Mouse (Mus musculus) lung, postnatal 0 days (tissue): ENCODE data around the gene Mlc1. TPM values are rescaled to one million over a fixed set of nuclear protein-coding genes. Genes with fewer than 3 reads are reported as not detected.

ENCODE experiments used
- ATAC-seq: fragments of 200-750 bp; cut with Nextera tagmentation; 2 replicates; pipeline ENCODE4 v1.8.0; 2017; ENCODE audit warnings: moderate library complexity
- DNase-seq: peaks from one replicate; pipeline ENCODE4 v3.0.0-alpha.2; 2016; ENCODE audit warnings: low spot score
- H3K27ac ChIP-seq: fragments of 300-500 bp; sonication (generic); 2 replicates; pipeline ENCODE4 v1.5.1; 2014; ENCODE audit warnings: antibody characterized with exemption, mild to moderate bottlenecking, low read length, mixed read lengths
- H3K27me3 ChIP-seq: fragments of 300-500 bp; sonication (generic); replicated peaks from 2 replicates; pipeline ENCODE4 v1.6.1; 2014; ENCODE audit warnings: low read length, mixed read lengths; ENCODE audit not compliant: insufficient read depth
- H3K36me3 ChIP-seq: fragments of 300-500 bp; sonication (generic); 2 replicates; pipeline ENCODE4 v1.6.1; 2014; ENCODE audit warnings: low read length, mixed read lengths; ENCODE audit not compliant: insufficient read depth
- H3K4me1 ChIP-seq: fragments of 300-500 bp; sonication (generic); 2 replicates; pipeline ENCODE4 v1.6.1; 2014; ENCODE audit warnings: antibody characterized with exemption, low read depth, low read length, mixed read lengths; ENCODE audit not compliant: insufficient read depth
- H3K4me2 ChIP-seq: fragments of 300-500 bp; sonication (generic); replicated peaks from 2 replicates; pipeline ENCODE4 v1.6.1; 2014; ENCODE audit warnings: low read depth, mild to moderate bottlenecking, low read length, moderate library complexity, mixed read lengths
- H3K4me3 ChIP-seq: fragments of 300-500 bp; sonication (generic); 2 replicates; pipeline ENCODE4 v1.5.1; 2014; ENCODE audit warnings: low read depth, low read length
- H3K9ac ChIP-seq: fragments of 300-500 bp; sonication (generic); replicated peaks from 2 replicates; pipeline ENCODE4 v1.6.1; 2014; ENCODE audit warnings: low read depth, mild to moderate bottlenecking
- H3K9me3 ChIP-seq: fragments of 300-500 bp; sonication (generic); 2 replicates; pipeline ENCODE4 v1.6.1; 2016; ENCODE audit warnings: low read length, mixed read lengths
- CTCF ChIP-seq: IDR thresholded peaks from 2 replicates; pipeline ENCODE4 v1.5.1; 2016; ENCODE audit warnings: antibody characterized with exemption, mild to moderate bottlenecking
- EP300 ChIP-seq: IDR thresholded peaks from 2 replicates; pipeline ENCODE4 v1.6.1; 2016; ENCODE audit warnings: antibody characterized with exemption, mild to moderate bottlenecking, control low read depth
- WGBS: fragments of 180-500 bp; shearing (Covaris S2); extraction: QIAGEN DNeasy Blood & Tissue Kit; methylation state at CpG from one replicate; pipeline ENCODE4 v1.1.7; 2014; 5-methylcytosine and 5-hydroxymethylcytosine counted together
- polyA plus RNA-seq: library from polyadenylated mRNA; unstranded; fragments of >200 nt; fragmentation: Nextera tagmentation; extraction: Ambion mirVana; gene quantifications from 2 replicates; pipeline ENCODE4 v1.2.1, GENCODE M21; 2015

Mlc1 gene
- polyA plus RNA-seq, 1 experiment from 2014 or later: 21.5 TPM

DNA sequence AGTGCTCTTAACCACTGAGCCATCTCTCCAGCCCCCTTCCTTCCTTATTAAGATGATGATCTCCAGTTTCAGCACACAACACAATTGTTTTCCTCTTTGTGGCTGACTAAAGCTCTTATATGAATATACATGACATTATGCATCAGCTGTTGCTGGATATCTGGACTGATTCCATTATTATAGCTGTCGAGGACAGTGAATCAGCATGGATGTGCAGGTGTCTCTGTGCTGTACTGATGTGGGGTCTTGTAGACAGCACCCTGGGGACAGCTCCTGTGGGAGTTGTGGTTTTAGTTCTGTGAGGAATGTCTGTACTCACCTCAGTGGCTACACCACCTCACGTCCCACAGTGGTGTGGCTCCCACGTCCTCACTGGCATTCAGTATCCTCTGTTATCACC, 22.4 kb upstream of the Mlc1 start:
- no peaks in the 10 kb centered on the region for H3K27me3 ChIP-seq
- H3K4me2 ChIP-seq: no peak overlapping the region
- ATAC-seq: no peak
- H3K9me3 ChIP-seq: no peaks in the 10 kb centered on the region
- no peak for DNase-seq
- no peaks in the 10 kb centered on the region for H3K4me1 ChIP-seq
- no peak overlapping the region for H3K9ac ChIP-seq
- no peaks in the 10 kb centered on the region for H3K36me3 ChIP-seq
- TF ChIP-seq CTCF (no peak), EP300 (no peak)
- no peak overlapping the region for H3K4me3 ChIP-seq
- no peak overlapping the region for H3K27ac ChIP-seq
- 64% methylated on average over 3 of the region's 3 CpGs for WGBS

- H3K4me1 ChIP-seq: no peaks in the 10 kb centered on the region
- H3K9me3 ChIP-seq: no peaks in the 10 kb centered on the region
- DNase-seq (no peak), ATAC-seq (no peak)
- no peak overlapping the region for H3K9ac ChIP-seq
- no peak overlapping the region for H3K4me2 ChIP-seq
- TF ChIP-seq CTCF (no peak), EP300 (no peak)
- no peak overlapping the region for H3K4me3 ChIP-seq
- no peaks in the 10 kb centered on the region for H3K27me3 ChIP-seq
- no peaks in the 10 kb centered on the region for H3K36me3 ChIP-seq
- no peak overlapping the region for H3K27ac ChIP-seq
- WGBS: 42% methylated on average over 2 of the region's 2 CpGs
Measured at GRCm38 (mm10) chr15:89000367-89000766, 21.6 kb upstream of the Mlc1 start.

DNA sequence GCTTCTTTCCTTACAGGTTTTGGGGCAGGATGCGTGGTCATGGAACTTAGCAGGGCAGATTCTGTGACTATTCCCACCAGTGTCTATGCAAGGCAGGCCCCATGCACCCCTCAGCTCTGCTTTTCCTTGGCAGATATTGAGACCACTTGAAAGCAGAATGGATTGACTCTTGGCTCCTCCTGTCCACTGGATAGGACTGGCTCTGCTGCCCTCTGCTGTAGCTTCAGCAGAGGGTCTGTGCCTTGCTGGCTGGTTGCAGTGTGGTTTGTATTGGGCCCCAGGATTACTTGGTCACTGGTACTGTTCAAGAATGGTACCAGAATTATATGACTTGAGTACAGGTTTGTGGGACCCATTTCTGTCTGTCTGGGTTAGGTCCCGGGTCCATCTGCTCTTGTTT, 20.3 kb upstream of the Mlc1 start:
- H3K9me3 ChIP-seq: no peaks in the 10 kb centered on the region
- ATAC-seq (peak; percentile 62), DNase-seq (peak; percentile 65)
- TF ChIP-seq CTCF (peak; percentile 69), EP300 (no peak)
- H3K36me3 ChIP-seq: no peaks in the 10 kb centered on the region
- H3K4me3 ChIP-seq: no peak overlapping the region
- H3K27ac ChIP-seq: no peak overlapping the region
- WGBS: 70% methylated on average over 2 of the region's 2 CpGs
- H3K4me2 ChIP-seq: no peak overlapping the region
- no peak overlapping the region for H3K9ac ChIP-seq
- H3K27me3 ChIP-seq: no peaks in the 10 kb centered on the region
- no peaks in the 10 kb centered on the region for H3K4me1 ChIP-seq

DNA sequence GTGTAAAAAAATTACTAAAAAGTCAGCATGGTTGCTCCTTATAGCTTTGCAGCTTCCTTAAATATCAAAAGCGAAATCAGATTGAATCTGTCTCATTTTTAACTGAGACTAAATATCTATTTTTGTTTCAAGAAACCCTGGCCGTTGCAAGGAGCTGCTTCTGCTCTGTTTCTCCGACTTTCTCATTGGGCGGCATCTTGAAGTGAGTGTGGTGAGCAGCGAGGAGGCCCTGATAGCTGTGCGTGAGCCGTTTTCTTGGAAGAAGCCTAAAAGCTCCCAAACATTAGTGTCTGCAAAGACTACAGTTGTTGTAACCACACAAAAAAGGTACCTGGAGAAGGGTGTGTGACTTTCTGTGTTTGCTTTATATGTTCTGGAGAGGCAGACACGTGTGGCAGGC, 19.8 kb upstream of the Mlc1 start:
- DNase-seq: no peak
- TF ChIP-seq CTCF: no peak
- TF ChIP-seq EP300: no peak
- WGBS: 66% methylated on average over 8 of the region's 8 CpGs
- Histone ChIP-seq H3K36me3 (no peaks in the 10 kb centered on the region), H3K4me1 (no peaks in the 10 kb centered on the region), H3K4me2 (no peak overlapping the region), H3K9ac (no peak overlapping the region), H3K27me3 (no peaks in the 10 kb centered on the region), H3K9me3 (no peaks in the 10 kb centered on the region), H3K4me3 (no peak overlapping the region), H3K27ac (no peak overlapping the region)
- no peak for ATAC-seq

DNA sequence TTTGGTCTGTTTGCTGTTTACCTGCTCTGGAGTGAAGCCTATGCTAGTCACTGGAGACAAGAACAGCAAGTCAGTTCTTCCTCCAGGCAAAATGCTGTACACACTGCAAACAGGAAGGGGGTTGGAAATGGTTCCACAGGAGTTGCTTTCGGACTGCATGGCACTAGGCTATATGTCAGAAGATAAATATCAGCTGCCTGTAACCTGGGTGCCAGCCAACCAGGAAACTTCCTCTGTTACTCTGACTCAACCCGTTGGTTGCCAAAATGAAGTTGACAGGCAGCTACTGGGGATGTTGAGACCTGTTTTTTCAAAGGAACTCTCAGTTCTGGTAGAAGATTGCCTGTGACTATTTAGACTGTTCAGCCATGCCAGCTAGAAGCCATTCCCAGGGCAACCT, 10.4 kb upstream of the Mlc1 start:
- Histone ChIP-seq H3K4me2 (no peak overlapping the region), H3K27ac (no peak overlapping the region), H3K27me3 (no peaks in the 10 kb centered on the region), H3K4me1 (no peaks in the 10 kb centered on the region), H3K4me3 (no peak overlapping the region), H3K36me3 (no peaks in the 10 kb centered on the region), H3K9ac (no peak overlapping the region), H3K9me3 (no peaks in the 10 kb centered on the region)
- TF ChIP-seq EP300 (no peak), CTCF (no peak)
- WGBS: 18% methylated on average over 2 of the region's 2 CpGs
- ATAC-seq: 0 out of 2 replicates have a peak, but pooled peaks have one; percentile 33
- DNase-seq: peak; percentile 60

GRCm38 (mm10) chr15:88982534-88983079, 3.8 kb upstream of the Mlc1 start, which contains the start of gene Mov10l1:
TSS of gene Mov10l1 (plus strand) at chr15:88982909.
- ATAC-seq: no peak
- WGBS: 91% methylated on average over 31 of the region's 31 CpGs
- Histone ChIP-seq H3K4me3 (no peak within 1 kb of the TSS), H3K36me3 (no peaks in the 10 kb centered on the region), H3K27ac (no peak within 1 kb of the TSS), H3K27me3 (no peaks in the 10 kb centered on the region), H3K9me3 (no peaks in the 10 kb centered on the region), H3K4me2 (no peak within 1 kb of the TSS), H3K9ac (no peak within 1 kb of the TSS), H3K4me1 (no peaks in the 10 kb centered on the region; the same call in 1 of the 2 replicates)
- no peak for DNase-seq
- TF ChIP-seq CTCF: no peak
- TF ChIP-seq EP300: no peak

DNA sequence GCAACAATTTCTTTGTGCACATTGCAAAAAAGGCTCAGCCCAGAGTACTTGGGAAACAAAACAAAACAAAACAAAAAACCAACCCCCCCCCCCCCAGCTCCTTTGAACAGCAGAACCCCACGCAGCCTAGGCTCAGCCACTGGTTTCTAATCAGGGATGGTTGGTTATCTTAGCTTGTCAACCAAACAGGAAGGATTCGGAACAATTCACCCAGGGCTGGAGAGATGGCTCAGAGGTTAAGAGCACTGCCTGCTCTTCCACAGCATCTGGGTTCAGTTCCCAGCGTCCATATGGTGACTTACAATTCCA, 285 bp upstream of the Mlc1 start:
- no peak overlapping the region for H3K27ac ChIP-seq
- DNase-seq: no peak
- TF ChIP-seq CTCF: no peak
- TF ChIP-seq EP300: no peak
- H3K4me1 ChIP-seq: no peaks in the 10 kb centered on the region; the same call in 1 of the 2 replicates
- no peak overlapping the region for H3K4me2 ChIP-seq
- H3K27me3 ChIP-seq: no peaks in the 10 kb centered on the region
- no peak overlapping the region for H3K9ac ChIP-seq
- H3K4me3 ChIP-seq: no peak overlapping the region
- H3K36me3 ChIP-seq: no peaks in the 10 kb centered on the region
- no peak for ATAC-seq
- no peaks in the 10 kb centered on the region for H3K9me3 ChIP-seq
- WGBS: 54% methylated on average over 3 of the region's 3 CpGs
